Mouse (Mus musculus): ENCODE data around the gene Tceal6. TPM values are rescaled to one million over a fixed set of nuclear protein-coding genes. Genes with fewer than 3 reads are reported as not detected.
"Not testable (repeated sequence)": the region's sequence is repeated elsewhere in the genome, so short reads cannot be mapped to it uniquely, and the experiment has no call there.

Tceal6 gene
- polyA plus RNA-seq (2011; ENCODE audit: insufficient read length, low read depth, missing spikeins) = not detected in 2 replicates

- no peak for TF ChIP-seq POLR2A (IDR thresholded peaks at IDR 0.05; ENCODE audit: low read depth, low read length)
- no peak for TF ChIP-seq CTCF (IDR thresholded peaks at IDR 0.05; ENCODE audit: borderline replicate concordance, insufficient read depth, low read length)
These were observed at the start of gene Tceal6 for GRCm38 (mm10) chrX:135210436-135211221. TSS of gene Tceal6 (minus strand) at chrX:135210687.

GRCm38 (mm10) chrX:135209773-135210435 is 583 bp downstream of the Tceal6 start:
- H3K27ac ChIP-seq (ENCODE audit: insufficient read depth, low read length); H3K4me3 ChIP-seq (ENCODE audit: insufficient read depth, low read length); H3K4me1 ChIP-seq (ENCODE audit: control insufficient read depth, insufficient read depth, low read length): not testable (repeated sequence)

More at GRCm38 (mm10) chrX:135210436-135211221, at the start of gene Tceal6:
- no peaks in the 10 kb centered on the region for H3K4me1 ChIP-seq (ENCODE audit: control insufficient read depth, insufficient read depth, low read length)
- H3K4me3 ChIP-seq (ENCODE audit: insufficient read depth, low read length) = no peak within 1 kb of the TSS
- no peak within 1 kb of the TSS for H3K27ac ChIP-seq (ENCODE audit: insufficient read depth, low read length)

GRCm38 (mm10) chrX:135189924-135190323 is 20.6 kb downstream of the Tceal6 start:
- H3K4me1 ChIP-seq (ENCODE audit: control insufficient read depth, insufficient read depth, low read length); H3K27ac ChIP-seq (ENCODE audit: insufficient read depth, low read length); H3K4me3 ChIP-seq (ENCODE audit: insufficient read depth, low read length): not testable (repeated sequence)

GRCm38 (mm10) chrX:135188661-135189060 is 21.8 kb downstream of the Tceal6 start:
- not testable (repeated sequence) for H3K4me3 ChIP-seq (ENCODE audit: insufficient read depth, low read length); H3K27ac ChIP-seq (ENCODE audit: insufficient read depth, low read length); H3K4me1 ChIP-seq (ENCODE audit: control insufficient read depth, insufficient read depth, low read length)

GRCm38 (mm10) chrX:135177532-135177931 is 33.0 kb downstream of the Tceal6 start, which contains the start of gene Gm15023:
TSS of gene Gm15023 (minus strand) at chrX:135177632.
- not testable (repeated sequence) for H3K4me1 ChIP-seq (ENCODE audit: control insufficient read depth, insufficient read depth, low read length); H3K4me3 ChIP-seq (ENCODE audit: insufficient read depth, low read length); H3K27ac ChIP-seq (ENCODE audit: insufficient read depth, low read length)

Other genes with a start within 250 kb of the Tceal6 start
- 0.77 and 0.93 TPM in 2 replicates for gene Nxf2, start 245.9 kb downstream of the Tceal6 start, polyA plus RNA-seq (2011; ENCODE audit: insufficient read length, low read depth, missing spikeins)
- gene Zmat1, start 201.5 kb downstream of the Tceal6 start, polyA plus RNA-seq (2011; ENCODE audit: insufficient read length, low read depth, missing spikeins) = 4.8 and 6.6 TPM in 2 replicates
- gene Gm15023, start 33.1 kb downstream of the Tceal6 start, polyA plus RNA-seq (2011; ENCODE audit: insufficient read length, low read depth, missing spikeins) = not detected in 2 replicates
- not detected in 2 replicates for gene Pramel3, start 91.6 kb upstream of the Tceal6 start, polyA plus RNA-seq (2011; ENCODE audit: insufficient read length, low read depth, missing spikeins)
- not detected in 2 replicates for gene Gm5128, start 162.6 kb upstream of the Tceal6 start, polyA plus RNA-seq (2011; ENCODE audit: insufficient read length, low read depth, missing spikeins)
- gene Gm7903, start 223.1 kb upstream of the Tceal6 start, polyA plus RNA-seq (2011; ENCODE audit: insufficient read length, low read depth, missing spikeins) = not detected in 2 replicates